Mouse (Mus musculus): Measurements from ENCODE around the gene Parp12. TPM values are rescaled to one million over a fixed set of nuclear protein-coding genes. Genes with fewer than 3 reads are reported as not detected.

Gene Parp12
- polyA plus RNA-seq (2012; rRNA removed) = 4.9 and 5.6 TPM in 2 replicates

GRCm38 (mm10) chr6:39117584-39118455 lies at the start of gene Parp12:
TSS of gene Parp12 (minus strand) at chr6:39118349.

Other genes with a start within 250 kb of the Parp12 start
- 4.5 and 5.1 TPM in 2 replicates for gene Tbxas1, start 242.9 kb downstream of the Parp12 start, polyA plus RNA-seq (2012; rRNA removed)
- gene Hipk2, start 242.2 kb downstream of the Parp12 start, polyA plus RNA-seq (2012; rRNA removed) = 10.2 and 11.5 TPM in 2 replicates
- gene Kdm7a, start 88.4 kb upstream of the Parp12 start, polyA plus RNA-seq (2012; rRNA removed) = 6.7 and 8.4 TPM in 2 replicates